Mouse (Mus musculus) urinary bladder, postnatal 36 days (tissue): ENCODE results near the gene Pola2.
A peak's percentile ranks its signal among the peaks of the same experiment; 100 is the strongest.

Experiments
- DNase-seq, 2 experiments: peaks; one replicate each; pipeline ENCODE4 v3.0.0; 2022; ENCODE audit warnings: low spot score in 2 of 2, mixed read lengths in 1 of 2

The Pola2 gene

DNA sequence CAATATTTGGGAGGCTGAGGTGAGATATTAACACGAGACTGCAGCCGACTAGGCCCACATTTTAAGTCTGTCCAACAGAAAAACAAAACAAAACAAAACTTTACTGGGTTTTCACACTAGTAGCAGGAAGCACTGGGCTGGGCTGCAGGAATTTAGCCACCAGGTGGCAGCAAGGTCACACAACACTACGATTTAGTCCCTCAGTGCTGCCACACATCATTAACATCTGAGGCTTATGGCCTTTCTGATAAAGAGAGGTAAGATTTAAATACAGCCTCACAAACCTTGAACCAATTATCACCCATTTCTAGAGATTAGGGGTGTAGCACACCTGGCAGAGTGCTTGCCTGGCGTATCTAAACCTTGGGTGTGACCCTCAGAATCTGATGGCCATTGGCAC is 1.3 kb upstream of the Pola2 start:
- peak in 1 of 2 experiments; percentile 79 for DNase-seq

- no peak for DNase-seq
Measured at GRCm38 (mm10) chr19:5964804-5965203, 802 bp upstream of the Pola2 start.

GRCm38 (mm10) chr19:5962651-5963050 is 1.4 kb downstream of the Pola2 start:
- no peak for DNase-seq

- DNase-seq, result no peak
Measured at GRCm38 (mm10) chr19:5957371-5957770, 6.6 kb downstream of the Pola2 start.

DNA sequence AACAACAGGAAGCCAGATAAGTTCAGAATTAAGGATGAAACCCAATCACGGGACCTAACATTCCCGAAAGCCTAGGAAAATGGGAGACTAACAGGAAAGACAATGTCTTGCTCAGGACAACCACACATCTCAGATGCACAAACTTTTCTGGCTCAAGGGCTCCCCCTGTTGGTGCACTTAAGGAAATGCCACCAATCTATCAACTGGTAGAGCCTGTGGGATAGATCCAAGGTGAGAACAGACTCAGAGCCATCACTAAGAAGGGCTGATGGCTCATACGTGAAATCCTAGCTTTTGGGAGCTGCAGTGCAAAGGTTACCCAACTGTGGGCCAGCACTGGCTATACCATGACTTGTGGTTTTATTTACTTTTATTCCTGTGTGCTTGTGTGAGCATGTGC is 7.3 kb downstream of the Pola2 start:
- peak; percentile 81 to 86 for DNase-seq

DNA sequence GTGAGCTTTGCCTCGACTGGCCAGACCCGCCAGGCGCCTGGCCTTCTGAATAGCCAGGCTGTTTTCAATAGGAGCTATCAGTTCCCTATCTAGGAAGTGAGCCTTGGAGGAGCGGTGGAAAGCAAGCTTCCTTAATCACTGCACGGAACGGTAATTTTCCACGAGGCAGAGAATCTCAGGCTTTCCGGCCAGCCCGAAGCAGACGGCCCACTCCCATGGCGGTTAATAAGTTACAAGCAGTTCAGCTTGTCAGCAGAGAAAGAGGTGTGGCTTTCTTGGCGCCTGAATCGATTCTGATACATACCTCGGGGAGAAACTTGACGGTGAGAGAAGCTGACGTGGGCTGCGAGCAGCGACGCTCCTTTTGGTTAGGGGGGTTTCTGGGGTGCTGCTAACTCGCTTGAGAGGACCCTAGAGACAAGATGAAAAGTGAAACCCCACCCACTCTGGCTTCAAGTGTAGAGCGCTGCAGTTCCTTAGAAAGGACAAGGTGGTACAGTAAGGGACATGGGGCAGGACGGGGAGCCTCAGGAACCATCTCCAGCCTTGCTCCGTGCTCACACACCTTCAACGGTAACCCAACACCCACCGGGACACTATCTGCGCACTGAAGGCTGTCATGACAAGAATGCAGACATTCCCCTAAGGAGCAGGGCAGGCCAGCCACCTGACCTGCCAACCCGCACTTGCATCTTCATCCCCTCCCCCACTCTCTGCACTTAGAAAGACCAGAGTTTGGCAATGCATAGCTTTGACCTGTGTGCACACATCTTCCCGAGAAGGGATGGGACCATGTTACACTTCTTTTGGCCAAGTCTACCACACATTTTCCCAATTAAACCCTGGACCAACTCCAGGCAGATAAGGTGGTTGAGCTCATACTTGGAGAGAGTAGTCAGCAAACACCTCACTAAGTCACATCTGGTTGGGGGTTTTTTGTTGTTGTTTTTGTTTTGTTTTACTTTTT is 8.0 kb downstream of the Pola2 start:
- peak; percentile 66 to 67 for DNase-seq

DNA sequence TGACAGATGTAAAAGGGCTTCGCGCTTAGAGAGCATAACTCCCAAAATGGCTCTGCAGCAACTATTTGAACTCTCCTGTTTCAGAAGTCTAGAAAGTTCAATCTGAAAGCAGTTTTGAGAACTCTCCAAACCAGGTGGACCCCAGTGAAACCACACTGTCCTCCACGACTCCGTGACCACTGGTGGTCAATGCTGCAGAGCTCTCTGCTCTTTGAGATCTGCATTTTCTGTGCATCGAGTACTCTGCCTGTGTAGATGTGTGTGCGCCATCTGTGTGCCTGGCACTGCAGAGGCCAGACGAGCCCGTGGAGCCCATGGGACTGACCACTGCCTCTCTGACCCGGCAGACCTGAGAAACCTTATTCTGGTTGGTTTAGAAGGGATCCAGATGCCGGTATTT is 9.1 kb downstream of the Pola2 start:
- no peak for DNase-seq

DNA sequence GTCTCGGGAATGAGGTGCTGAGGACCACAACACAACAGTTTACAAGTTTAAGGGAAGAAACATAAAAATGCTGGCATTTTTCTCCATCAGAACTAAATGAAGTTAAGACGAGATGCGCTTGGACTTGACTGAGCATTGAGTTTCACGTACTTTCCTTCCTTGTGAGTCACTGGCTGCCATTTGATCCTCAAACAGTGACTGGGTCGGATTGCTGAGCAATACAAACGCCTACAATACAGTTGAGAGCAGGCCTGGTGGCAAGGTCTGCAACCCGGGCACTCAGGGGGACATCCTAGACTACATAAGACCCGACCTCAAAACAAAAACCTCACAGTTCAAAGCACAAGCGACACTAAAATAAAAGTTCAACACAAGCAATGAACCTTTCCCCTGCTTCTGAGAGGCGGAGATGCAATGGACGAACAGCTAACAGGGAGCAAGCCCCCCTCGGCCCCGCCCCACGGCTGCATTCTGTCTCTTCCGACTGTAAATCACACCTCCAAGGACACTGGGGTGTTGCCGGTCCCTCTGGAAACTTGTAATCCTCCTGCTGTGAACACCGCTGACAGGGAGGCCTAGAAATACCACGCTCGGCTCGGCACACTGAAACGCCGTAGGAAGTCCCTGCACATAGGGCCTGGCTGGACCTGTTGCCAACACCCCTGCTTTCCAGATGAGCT is 9.8 kb downstream of the Pola2 start:
- DNase-seq, result no peak

DNA sequence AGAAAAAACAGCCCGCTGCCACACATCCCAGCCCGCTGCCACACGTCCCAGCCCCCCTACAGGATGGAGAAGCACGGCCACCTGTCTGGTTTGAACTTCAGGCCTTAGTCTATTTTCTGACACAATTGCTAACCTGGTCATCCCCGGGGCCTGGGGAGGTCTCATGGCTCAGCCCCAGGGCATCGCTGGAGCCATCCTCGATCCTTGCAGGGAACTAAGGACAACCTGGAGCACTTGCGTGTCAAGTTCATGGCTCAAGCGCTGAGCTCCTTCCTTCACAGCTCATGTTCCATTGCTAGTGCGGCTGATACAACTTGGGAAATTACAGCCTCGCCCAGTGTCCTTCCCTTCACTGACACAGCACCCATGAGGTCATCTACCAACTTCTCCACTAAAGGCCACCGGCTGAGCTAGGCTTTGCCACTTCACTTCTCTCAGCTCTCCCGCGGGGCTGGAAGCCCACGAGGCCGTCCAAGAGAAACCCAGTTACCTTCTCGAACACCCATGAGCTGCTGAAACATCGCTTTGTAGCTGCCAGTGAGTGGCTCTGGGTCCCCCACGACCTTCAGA is 10.7 kb downstream of the Pola2 start:
- no peak for DNase-seq

- no peak for DNase-seq
Measured at GRCm38 (mm10) chr19:5952071-5952691, 11.8 kb downstream of the Pola2 start.

DNA sequence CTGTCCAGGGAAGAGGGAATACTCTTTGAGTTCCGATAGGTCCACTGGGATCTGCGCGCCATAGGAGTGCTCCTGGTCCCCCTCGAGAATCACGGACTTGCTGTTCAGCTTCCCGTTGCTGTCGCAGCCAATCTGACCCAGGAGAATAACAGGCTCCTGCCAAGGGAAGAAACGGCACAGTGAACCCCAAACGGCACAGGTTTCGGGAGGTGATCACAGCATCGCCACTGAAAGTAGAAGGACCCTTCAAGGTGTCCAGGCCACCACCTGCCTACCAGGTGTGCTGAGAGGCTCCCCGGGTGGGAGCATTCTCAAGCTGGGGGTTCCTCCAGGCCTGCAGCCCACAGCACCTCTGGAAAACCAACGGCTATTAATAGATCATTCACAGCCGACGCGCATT is 12.4 kb downstream of the Pola2 start:
- no peak for DNase-seq

- no peak for DNase-seq
Measured at GRCm38 (mm10) chr19:5950218-5950617, 13.8 kb downstream of the Pola2 start.

DNA sequence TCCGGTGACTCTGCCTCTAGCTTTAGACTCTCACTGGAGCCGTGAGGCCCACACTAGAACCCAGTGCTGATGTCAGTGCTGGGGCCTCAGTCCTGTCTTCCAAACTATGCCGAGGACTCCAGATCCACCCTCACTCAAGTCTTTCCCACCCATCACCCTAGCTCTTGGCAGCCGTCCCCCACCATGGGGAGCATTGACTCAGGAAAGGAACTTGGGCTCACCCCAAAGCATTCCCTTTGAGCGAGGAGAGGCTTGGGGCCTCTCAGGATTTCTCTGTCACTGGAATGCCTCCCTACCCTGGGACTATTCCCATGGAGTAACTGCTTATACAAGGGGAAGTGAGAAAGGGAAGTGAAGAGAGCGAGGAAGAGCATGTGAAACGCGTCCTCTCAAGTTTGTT is 18.1 kb downstream of the Pola2 start:
- no peak for DNase-seq

GRCm38 (mm10) chr19:5945027-5945426 is 19.0 kb downstream of the Pola2 start:
- no peak for DNase-seq

GRCm38 (mm10) chr19:5944145-5944544 is 19.9 kb downstream of the Pola2 start:
- no peak for DNase-seq

DNA sequence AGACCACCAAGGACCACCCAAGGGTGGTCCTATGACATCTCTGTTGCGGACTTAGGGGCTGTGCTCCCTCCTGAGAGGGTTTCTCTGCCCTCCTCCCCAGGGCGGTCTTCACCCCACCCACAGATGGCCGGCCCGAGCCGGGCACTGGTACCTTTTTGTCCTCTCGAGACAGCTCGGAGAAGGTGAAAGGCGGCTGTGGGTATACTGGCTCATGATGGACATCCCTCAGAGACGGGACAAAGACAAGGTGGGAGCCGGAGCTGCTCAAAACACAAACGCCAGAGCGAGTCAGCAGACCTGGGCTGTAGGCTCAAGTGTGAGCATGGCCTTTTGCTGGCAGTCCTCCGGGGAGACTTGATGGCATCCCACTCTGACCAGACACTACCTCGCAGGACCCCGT is 20.6 kb downstream of the Pola2 start:
- no peak for DNase-seq

DNA sequence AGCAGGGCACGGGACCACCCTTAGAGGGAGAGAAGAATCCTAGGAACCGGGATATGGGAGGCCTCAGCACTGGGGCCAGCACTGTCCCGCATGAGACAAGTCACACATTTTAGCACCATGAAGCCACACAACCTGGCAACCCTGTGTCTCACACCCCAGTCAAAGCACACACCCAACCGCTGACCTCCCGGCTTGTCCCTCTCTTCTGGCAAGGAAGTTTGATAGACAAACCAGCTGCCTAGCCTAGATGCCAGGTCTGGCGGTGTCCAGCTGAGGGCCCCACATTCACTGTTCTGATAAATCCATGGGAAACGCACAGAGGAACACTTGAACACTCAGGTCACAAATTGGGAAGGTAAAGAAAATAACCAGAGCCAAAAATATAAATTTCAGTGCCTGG is 21.4 kb downstream of the Pola2 start:
- no peak for DNase-seq

GRCm38 (mm10) chr19:5940656-5941055 is 23.3 kb downstream of the Pola2 start:
- DNase-seq, result no peak

- DNase-seq, result peak; percentile 64 to 86
Measured at GRCm38 (mm10) chr19:5940173-5940572, 23.8 kb downstream of the Pola2 start.

GRCm38 (mm10) chr19:5939715-5940114 is 24.3 kb downstream of the Pola2 start:
- DNase-seq, result no peak

DNA sequence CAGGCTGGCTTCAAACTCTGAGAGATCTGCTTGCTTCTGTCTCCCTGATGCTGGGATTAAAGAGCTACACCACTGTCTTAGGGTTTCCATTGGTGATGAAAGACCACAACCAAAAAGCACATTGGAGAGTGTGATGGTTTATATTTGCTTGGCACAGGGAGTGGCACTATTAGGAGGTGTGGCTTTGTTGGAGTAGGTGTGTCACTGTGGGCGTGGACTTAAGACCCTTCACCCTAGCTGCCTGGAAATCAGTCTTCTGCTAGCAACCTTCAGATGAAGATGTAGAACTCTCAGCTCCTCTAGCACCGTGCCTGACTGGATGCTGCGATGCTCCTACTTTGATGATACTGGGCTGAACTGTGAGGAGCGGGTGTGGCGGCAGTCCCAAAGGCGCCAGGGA is 25.5 kb downstream of the Pola2 start:
- no peak for DNase-seq

DNA sequence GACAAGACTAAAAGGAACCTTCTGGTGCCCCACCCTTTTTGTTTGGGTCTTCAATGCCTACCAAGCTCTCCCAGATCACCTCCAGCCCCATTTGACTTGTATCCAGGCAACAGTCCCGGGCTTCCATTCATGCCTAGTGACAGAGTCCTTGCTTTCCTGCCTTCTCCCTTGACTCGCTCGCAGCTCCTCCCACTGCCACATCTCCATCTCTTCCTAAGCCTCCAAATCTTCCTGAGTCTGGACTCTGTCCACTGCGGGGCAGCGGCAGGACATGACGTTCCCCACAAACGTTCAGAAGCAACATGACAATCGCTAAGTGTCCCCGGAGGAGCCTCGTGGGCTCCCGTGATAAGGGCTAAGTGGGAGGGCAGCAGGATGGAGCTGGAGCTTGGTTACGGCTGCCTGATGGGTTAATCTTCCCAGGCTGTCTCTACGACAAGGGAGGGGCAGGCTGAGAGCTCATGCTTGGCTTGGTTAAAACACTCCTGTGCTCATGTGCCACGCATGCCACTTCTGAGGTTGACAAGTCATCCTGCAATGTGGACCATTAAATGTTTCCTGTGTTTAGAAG is 26.1 kb downstream of the Pola2 start:
- DNase-seq, result no peak
